Mouse (Mus musculus) myocyte (in vitro differentiated cells): Measurements from ENCODE around the gene Hba-a1.

Source experiments
- CEBPB ChIP-seq: IDR thresholded peaks from 2 replicates; pipeline ENCODE4 v1.6.1; 2011; ENCODE audit warnings: mild to moderate bottlenecking, moderate library complexity; ENCODE audit not compliant: poor library complexity, insufficient read depth, severe bottlenecking
- E2F4 ChIP-seq: IDR thresholded peaks from one replicate; pipeline ENCODE4 v1.6.1; 2011; ENCODE audit warnings: mild to moderate bottlenecking, control low read depth, moderate library complexity; ENCODE audit not compliant: insufficient read depth
- MAX ChIP-seq: IDR thresholded peaks from one replicate; pipeline ENCODE4 v1.6.1; 2011; ENCODE audit warnings: low read depth, mild to moderate bottlenecking, control low read depth
- MYOD1 ChIP-seq, 3 experiments: IDR thresholded peaks; one replicate each; pipeline ENCODE4 v1.6.1; 2011; ENCODE audit warnings: control low read depth in 2 of 3, low read depth in 2 of 3, mild to moderate bottlenecking in 2 of 3, moderate library complexity in 1 of 3; ENCODE audit not compliant: insufficient read length in 2 of 3, control insufficient read depth in 1 of 3
- POLR2A ChIP-seq: IDR thresholded peaks from one replicate; pipeline ENCODE4 v1.6.1; 2011; ENCODE audit warnings: low read depth, mild to moderate bottlenecking, control low read depth, moderate library complexity; ENCODE audit not compliant: insufficient read length
- POLR2AphosphoS2 ChIP-seq: IDR thresholded peaks from one replicate; pipeline ENCODE4 v1.6.1; 2011; ENCODE audit warnings: low read depth, control low read depth; ENCODE audit not compliant: insufficient read length
- SRF ChIP-seq: IDR thresholded peaks from one replicate; pipeline ENCODE4 v1.6.1; 2011; ENCODE audit warnings: low read depth; ENCODE audit not compliant: control insufficient read depth, insufficient read length
- TCF12 ChIP-seq: IDR thresholded peaks from one replicate; pipeline ENCODE4 v1.6.1; 2011; ENCODE audit warnings: mild to moderate bottlenecking, control low read depth; ENCODE audit not compliant: poor library complexity, insufficient read depth, severe bottlenecking
- TCF3 ChIP-seq: IDR thresholded peaks from one replicate; pipeline ENCODE4 v1.6.1; 2011; ENCODE audit warnings: low read depth, control low read depth; ENCODE audit not compliant: insufficient read length
- USF1 ChIP-seq: IDR thresholded peaks from one replicate; pipeline ENCODE4 v1.6.1; 2011; ENCODE audit warnings: low read depth, mild to moderate bottlenecking, control low read depth, moderate library complexity

DNA sequence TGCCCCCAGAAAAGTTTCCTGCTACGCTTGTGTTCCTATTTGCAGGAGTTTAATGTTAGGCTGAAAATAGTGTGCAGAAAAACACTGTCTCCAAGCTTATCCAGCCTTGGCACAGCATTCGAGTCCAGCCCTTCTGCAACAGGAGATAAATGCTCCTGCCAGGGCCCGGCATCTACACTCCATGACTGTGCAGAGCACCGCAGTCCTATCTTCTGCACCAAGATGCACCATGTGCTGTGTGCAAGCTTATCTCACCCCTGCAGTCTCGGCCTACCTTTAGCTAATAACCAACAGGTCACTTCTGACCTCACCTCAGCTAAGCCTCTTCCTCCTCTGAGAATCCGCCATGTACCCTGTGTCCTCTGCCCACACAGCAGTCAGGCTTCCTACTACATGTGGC lies 37.7 kb upstream of the Hba-a1 start:
- TF ChIP-seq POLR2A (no peak), MAX (no peak), POLR2AphosphoS2 (no peak), E2F4 (no peak), USF1 (no peak), TCF12 (no peak), MYOD1 (IDR thresholded peaks at IDR 0.05; ENCODE audit: control insufficient read depth in 1 of 3, insufficient read length in 2 of 3, low read depth in 2 of 3) (no peak), SRF (no peak), CEBPB (no peak), TCF3 (no peak)
